Mouse (Mus musculus): ENCODE measurements around the gene Igfbp2.

Igfbp2 gene

GRCm38 (mm10) chr1:72815184-72815583 is 9.1 kb upstream of the Igfbp2 start:
- no peak for DNase-seq (ENCODE audit: low spot score in 2 of 2)

DNA sequence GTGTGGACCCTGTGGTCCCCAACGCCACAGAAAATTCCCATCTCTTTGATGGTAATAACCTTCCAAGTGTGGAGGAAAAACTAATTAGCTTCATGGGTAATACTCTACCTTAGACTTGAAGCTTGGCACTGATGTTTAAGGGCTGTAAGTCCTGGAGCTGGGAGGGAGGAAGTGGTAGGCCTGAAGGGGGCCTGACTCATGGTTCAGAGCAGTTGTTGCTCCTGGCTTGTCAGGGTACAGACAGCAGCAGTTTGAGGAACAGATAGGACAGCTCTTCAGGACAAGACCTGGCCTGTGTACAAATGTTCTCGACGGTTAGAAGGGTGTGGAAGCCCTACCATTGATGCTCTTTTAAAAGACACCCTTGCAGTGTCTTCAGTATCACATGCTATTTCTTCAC is 8.7 kb upstream of the Igfbp2 start:
- no peak for DNase-seq (ENCODE audit: low spot score in 2 of 2)

DNA sequence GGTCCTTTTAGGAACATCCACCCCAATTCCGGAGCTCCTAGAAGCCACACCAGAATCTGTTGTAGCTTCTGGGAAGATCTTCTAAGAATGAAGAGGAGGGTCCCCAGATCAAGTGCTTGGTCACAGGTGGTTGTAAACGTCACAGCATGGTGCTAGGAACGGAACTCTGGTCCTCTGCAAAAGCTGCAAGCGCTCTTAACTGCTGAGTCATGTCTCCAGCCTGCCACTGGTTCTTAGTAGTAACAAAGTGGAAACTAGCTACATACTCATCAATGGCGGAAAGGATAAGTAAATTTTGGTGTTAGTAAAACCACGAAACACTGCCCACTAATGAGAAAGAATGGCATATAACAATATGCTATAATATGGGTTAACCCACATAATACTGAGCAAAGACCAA is 4.3 kb upstream of the Igfbp2 start:
- DNase-seq (ENCODE audit: low spot score in 2 of 2): no peak

DNA sequence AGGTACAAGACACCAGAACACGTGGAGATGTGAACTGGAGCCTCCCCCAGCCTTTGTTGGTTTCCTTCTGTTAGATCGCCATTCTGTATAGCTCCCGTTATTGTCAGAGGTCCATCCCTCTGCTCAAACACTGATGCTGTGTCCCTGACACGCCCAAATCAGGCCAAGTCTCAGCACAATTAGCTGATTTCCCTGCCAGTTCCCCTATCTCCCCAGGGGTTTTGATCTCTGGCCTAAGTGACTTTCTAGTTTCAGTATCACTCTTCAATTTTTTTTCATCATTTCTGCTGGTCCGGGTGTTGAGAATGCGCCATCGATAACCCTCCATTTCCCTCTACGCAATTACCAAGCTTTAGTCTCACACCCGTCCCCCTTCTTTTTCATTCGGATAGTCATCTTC is 1.4 kb upstream of the Igfbp2 start:
- DNase-seq (ENCODE audit: low spot score in 2 of 2): no peak

DNA sequence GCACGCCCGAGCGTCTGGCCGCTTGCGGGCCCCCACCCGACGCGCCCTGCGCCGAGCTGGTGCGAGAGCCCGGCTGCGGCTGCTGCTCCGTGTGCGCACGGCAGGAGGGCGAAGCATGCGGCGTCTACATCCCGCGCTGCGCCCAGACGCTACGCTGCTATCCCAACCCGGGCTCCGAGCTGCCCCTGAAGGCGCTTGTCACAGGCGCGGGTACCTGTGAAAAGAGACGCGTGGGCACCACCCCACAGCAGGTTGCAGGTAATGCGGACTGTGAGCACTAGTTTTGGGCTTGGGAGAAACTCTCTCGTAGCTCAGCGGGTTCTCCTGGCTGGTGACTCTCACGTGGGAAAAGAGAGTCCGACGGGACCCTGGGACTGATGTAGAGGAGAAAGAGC is 401 bp downstream of the Igfbp2 start:
- DNase-seq (ENCODE audit: low spot score in 2 of 2): peak in 1 of 2 experiments; percentile 24

DNA sequence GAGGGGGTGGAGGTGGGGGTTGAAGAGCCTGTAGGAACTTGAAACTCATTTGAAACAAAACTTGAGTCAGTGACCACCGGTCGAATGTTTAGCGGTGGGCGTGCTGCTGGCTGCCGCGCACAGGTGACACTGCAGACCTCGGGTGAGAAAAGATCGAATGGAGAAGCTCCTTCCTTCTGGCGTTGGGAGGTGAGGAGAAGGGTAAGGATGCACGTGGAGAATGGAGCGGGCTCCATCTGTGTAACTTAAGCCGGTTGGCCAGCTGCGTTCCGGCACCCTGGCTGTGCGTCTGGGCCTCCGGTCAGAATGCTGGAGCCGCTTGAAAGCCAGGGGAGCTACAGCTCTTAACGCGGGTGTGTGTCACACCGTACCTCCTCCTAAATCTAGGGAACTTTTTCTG is 983 bp downstream of the Igfbp2 start:
- no peak for DNase-seq (ENCODE audit: low spot score in 2 of 2)

DNA sequence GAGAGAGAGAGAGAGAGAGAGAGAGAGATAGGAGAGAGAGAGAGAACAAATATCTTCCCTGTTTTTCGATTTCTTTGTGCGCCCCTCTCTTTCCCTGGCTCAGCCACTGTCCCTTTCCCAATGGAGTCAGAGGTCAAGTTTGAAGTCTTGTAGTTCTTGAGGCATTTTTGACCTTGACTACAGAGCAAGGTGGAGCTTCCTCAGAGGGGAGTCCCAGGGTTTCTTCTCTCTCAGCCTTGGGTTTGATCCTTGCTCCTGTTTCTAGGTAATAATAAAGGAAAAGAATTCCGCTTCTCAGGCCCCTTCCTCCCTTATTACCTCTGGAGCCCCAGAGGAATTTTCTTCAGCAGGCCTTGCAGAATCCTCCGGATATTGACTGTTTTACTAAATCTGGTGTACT is 1.6 kb downstream of the Igfbp2 start:
- no peak for DNase-seq (ENCODE audit: low spot score in 2 of 2)

- no peak for DNase-seq (ENCODE audit: low spot score in 2 of 2)
Observed at GRCm38 (mm10) chr1:72826446-72826845, 2.1 kb downstream of the Igfbp2 start.

DNA sequence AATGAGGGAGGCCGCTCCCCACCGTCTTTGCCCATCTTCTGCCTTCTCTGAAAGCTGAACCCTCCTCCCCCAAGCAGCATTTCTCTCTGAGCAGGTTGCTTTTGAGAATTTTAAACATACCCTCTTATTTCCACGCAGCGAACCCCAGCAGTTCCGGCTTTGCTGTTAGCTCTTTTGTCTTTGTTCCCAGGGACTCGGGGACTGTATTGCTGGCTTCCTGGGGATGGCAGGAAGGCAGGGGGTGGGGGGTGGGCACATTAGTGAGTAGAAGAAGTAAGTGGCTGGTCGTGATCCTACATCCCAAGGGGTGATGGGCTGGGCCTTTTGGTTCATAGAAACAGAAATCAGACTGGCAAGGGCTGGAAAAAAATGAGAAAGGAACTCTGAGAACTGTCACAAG is 2.6 kb downstream of the Igfbp2 start:
- DNase-seq (ENCODE audit: low spot score in 2 of 2): no peak

GRCm38 (mm10) chr1:72827411-72828315 is 3.4 kb downstream of the Igfbp2 start:
- no peak for DNase-seq (ENCODE audit: low spot score in 2 of 2)

DNA sequence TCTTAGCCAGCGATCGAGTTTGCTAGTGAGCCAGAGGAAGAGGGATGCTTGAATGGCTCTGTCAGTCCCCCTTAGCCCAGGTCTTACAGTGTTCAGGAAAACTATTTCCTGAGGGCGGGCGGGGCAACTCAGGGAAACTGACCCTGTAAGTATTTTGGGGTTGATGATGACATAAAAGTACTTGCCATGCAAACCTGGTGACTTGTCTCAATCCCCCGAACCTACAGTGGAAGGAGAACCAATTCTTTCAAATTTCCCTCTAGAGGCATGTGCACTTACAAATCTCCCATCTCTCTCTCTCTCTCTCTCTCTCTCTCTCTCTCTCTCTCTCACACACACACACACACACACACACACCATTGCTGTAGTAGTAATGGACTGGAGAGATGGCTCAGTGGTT is 4.5 kb downstream of the Igfbp2 start:
- no peak for DNase-seq (ENCODE audit: low spot score in 2 of 2)

GRCm38 (mm10) chr1:72830485-72830884 is 6.2 kb downstream of the Igfbp2 start:
- DNase-seq (ENCODE audit: low spot score in 2 of 2): no peak

DNA sequence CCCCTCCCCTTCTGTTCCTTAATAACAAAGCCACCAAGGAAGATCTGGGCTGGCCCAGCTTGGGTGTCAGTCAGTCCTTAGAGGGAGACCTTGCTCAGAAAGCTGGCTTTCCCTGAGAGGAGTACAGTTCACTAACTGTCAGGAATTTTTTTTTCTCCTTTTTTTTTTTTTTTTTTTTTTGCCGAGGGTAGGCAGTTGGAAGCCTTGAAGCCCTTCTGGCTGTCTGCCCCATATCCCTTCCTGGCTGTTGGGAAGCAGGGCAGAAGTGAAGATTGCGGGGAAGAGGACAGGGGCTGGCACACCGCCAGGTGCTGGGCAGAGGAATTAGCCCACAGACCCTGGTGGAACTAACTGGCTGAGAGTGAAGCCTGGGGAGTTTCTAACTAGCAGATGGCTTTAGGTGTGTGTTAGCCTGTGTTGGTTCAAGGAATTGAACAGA is 8.4 kb downstream of the Igfbp2 start:
- peak in 1 of 2 experiments; percentile 72 for DNase-seq (ENCODE audit: low spot score in 2 of 2)

DNA sequence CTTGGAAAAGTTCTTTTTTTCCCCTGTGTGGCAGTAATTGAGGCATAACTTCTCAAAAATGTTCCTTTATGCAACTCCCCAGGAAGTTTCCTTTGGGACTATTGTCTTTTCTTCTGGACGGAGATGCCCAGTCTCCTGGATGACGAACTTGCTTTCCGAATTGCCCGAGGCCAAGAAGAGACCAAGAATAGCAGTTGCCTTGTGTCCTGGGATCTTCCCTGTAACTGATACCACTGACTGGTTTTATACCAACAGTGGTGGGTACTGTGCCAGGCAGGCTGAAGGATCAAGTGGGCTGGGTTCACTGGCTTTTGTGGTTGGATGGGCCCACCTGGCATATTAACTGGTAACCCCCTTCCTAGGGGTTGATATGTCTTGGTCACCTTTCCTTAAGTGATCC is 9.3 kb downstream of the Igfbp2 start:
- no peak for DNase-seq (ENCODE audit: low spot score in 2 of 2)

GRCm38 (mm10) chr1:72839356-72839755 is 15.1 kb downstream of the Igfbp2 start:
- DNase-seq (ENCODE audit: low spot score in 2 of 2): no peak

DNA sequence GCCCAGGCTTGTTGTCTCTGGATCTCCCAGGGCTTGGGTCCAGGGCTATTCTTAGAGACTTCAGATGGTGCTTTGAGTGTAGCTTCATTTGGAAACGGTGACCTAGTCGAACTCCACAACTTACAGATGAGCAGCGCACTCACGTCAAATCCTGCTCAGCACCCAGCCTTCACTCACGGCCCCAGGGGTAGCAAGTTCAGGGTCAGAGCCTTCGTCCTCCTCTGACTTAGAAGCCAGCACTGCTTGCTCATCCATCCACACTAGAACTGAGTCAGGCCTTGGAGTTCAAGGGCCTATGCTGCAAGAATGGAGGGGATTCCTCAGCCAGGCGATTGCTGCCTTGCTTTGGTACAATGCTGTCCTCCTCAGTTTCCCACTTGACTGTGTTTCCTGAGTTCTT is 15.5 kb downstream of the Igfbp2 start:
- no peak for DNase-seq (ENCODE audit: low spot score in 2 of 2)

- DNase-seq (ENCODE audit: low spot score in 2 of 2): no peak
Observed at GRCm38 (mm10) chr1:72842666-72843459, 18.6 kb downstream of the Igfbp2 start.

- no peak for DNase-seq (ENCODE audit: low spot score in 2 of 2)
Observed at GRCm38 (mm10) chr1:72844675-72845074, 20.4 kb downstream of the Igfbp2 start.

DNA sequence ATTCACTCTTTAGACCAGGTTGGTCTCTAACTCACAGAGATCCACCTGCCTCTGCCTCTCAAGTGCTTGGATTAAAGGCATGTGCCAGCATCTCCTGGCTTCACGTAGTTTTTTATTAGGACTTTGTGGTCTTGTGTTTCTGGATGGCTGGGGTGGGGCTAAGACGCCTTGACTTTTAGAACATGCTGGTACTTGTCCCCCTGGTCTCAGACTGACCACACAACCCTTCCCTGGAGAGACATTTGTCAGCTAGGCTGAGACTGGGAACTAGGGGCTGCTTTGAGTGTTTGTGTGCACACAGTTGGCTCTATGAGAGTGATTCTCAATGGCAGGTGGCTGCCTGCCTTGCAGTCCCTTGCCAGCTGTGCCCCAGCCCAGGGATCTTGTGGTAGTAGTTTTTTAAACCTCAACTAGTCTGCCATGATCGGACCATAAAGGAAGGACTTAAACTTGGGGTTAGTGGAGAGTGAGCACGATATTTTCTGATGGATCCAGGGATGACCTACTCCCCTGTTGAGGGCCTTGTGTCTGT is 23.6 kb downstream of the Igfbp2 start:
- DNase-seq (ENCODE audit: low spot score in 2 of 2): no peak

DNA sequence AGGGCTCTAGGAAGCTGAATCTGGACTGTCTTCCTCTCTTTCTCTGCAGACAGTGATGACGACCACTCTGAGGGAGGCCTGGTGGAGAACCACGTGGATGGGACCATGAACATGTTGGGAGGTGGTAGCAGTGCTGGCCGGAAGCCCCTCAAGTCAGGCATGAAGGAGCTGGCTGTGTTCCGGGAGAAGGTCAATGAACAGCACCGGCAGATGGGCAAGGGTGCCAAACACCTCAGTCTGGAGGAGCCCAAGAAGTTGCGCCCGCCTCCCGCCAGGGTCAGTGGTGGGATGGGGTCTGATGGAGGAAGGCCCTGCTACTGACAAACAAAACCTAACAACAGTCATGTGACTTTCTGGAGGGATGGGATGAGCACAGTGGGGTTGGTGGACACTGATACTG is 24.7 kb downstream of the Igfbp2 start:
- no peak for DNase-seq (ENCODE audit: low spot score in 2 of 2)

DNA sequence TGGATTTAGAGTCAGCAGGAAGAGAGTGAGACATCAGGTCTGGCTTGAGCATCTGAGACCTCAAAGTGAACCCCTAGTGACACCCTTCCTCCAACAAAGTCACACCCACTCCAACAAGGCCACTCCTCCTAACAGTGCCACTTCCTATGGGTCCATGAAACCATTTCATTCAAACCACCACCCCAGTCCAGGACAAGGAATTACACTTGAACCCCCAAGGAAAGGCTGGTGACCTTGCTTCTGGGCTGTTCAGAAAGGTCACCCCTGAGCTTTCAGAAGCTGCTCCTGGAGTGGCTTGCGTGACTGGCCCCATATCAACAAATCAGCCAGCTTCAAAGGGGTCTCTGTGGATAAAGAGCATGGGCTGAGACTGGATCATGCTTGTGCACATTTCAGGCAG is 29.5 kb downstream of the Igfbp2 start:
- DNase-seq (ENCODE audit: low spot score in 2 of 2): no peak

Measured in cerebellum, postnatal 4 days (tissue).